ENCODE assay signal across 9 mouse cellular contexts in genomic region chr16:34119370-34119769, GRCm38 (mm10).
DNase-seq lines count a peak whose midpoint lies in the region; ATAC-seq and TF ChIP-seq lines count a peak whose summit lies in the region.
"Had no signal": no experiment of that assay in that cellular context is flagged by ENCODE, and none has a peak within 500 bp of the region (broad histone marks: within the 10 kb centered on the region; RNA-seq: fewer than 3 reads in every experiment).

No protein-coding gene starts in this region.

- no peaks in the 10 kb centered on the region for H3K9me3 ChIP-seq in kidney, postnatal 0 days (replicated peaks; ENCODE audit: low read length)
- no peaks in the 10 kb centered on the region for H3K9me3 ChIP-seq in intestine, postnatal 0 days (ENCODE audit: control insufficient read depth)
- H3K9me3 ChIP-seq: liver, embryonic 13.5 days had no signal

- H3K4me1 ChIP-seq in kidney, postnatal 0 days (replicated peaks; ENCODE audit: insufficient read depth, low read length): no peaks in the 10 kb centered on the region
- H3K4me1 ChIP-seq in intestine, postnatal 0 days (replicated peaks; ENCODE audit: control insufficient read depth, insufficient read depth, low read length): no peaks in the 10 kb centered on the region
- H3K4me1 ChIP-seq: liver, embryonic 13.5 days had no signal

- H3K27ac ChIP-seq in kidney, postnatal 0 days: no peak overlapping the region
- H3K27ac ChIP-seq in intestine, postnatal 0 days (ENCODE audit: low read depth, low read length): no peak overlapping the region
- H3K27ac ChIP-seq: liver, embryonic 13.5 days had no signal

- no peaks in the 10 kb centered on the region for H3K36me3 ChIP-seq in kidney, postnatal 0 days (ENCODE audit: insufficient read depth, low read length)
- no peaks in the 10 kb centered on the region for H3K36me3 ChIP-seq in intestine, postnatal 0 days (ENCODE audit: control insufficient read depth, insufficient read depth)
- H3K36me3 ChIP-seq: liver, embryonic 13.5 days had no signal

- WGBS in kidney, postnatal 0 days: 24% methylated on average over 2 of the region's 2 CpGs
- WGBS in intestine, postnatal 0 days: 29% methylated on average over 2 of the region's 2 CpGs

- no peaks in the 10 kb centered on the region for H3K27me3 ChIP-seq in kidney, postnatal 0 days (ENCODE audit: insufficient read depth, low read length)
- peaks cover 29% of the 10 kb centered on the region for H3K27me3 ChIP-seq in intestine, postnatal 0 days (replicated peaks; ENCODE audit: control insufficient read depth, insufficient read depth, low read length)
- H3K27me3 ChIP-seq: liver, embryonic 13.5 days had no signal

- H3K4me2 ChIP-seq in kidney, postnatal 0 days (ENCODE audit: low read length): no peak overlapping the region
- H3K4me2 ChIP-seq in intestine, postnatal 0 days (replicated peaks; ENCODE audit: low read depth): no peak overlapping the region
- H3K4me2 ChIP-seq: liver, embryonic 13.5 days had no signal

- no peak for ATAC-seq in kidney, postnatal 0 days (replicated peaks; ENCODE audit: low FRiP score, low read depth)
- peak; percentile 50; the same call in 1 of the 2 replicates for ATAC-seq in intestine, postnatal 0 days

- no peak overlapping the region for H3K4me3 ChIP-seq in kidney, postnatal 0 days (replicated peaks; ENCODE audit: low read depth, low read length)
- H3K4me3 ChIP-seq in intestine, postnatal 0 days (ENCODE audit: low read depth, low read length): no peak overlapping the region
- H3K4me3 ChIP-seq: erythroblast, embryonic 14.5 days; liver, embryonic 13.5 days had no signal

- peak; percentile 49 for DNase-seq in kidney, postnatal 0 days (ENCODE audit: low spot score)
- no peak for DNase-seq in kidney, adult 11 months
- peak; percentile 21 for DNase-seq in CD4-positive helper T cell, adult 2 months (ENCODE audit: low read depth, low spot score)
- peak; percentile 22 for DNase-seq in MEL-GATA-1-ER (ENCODE audit: extremely low read depth, low read depth)
- DNase-seq in spleen, adult 18-20 months: no peak
- DNase-seq in yolk sac, embryonic 10.5 days (ENCODE audit: low spot score): no peak
- DNase-seq: liver, embryonic 13.5 days had no signal

- TF ChIP-seq CTCF in kidney, postnatal 0 days (IDR thresholded peaks at IDR 0.05; ENCODE audit: low read depth): peak; percentile 76
- peak; percentile 81 for TF ChIP-seq CTCF in intestine, postnatal 0 days (IDR thresholded peaks at IDR 0.05; ENCODE audit: low read depth)

- H3K9ac ChIP-seq in kidney, postnatal 0 days (ENCODE audit: low read depth, low read length): no peak overlapping the region
- no peak overlapping the region for H3K9ac ChIP-seq in intestine, postnatal 0 days (ENCODE audit: low read depth, low read length)
- H3K9ac ChIP-seq: liver, embryonic 13.5 days had no signal

Comparison
In these comparisons a context has a peak if more than half of its experiments do, and no peak if none do; other contexts are left out.
1. DNase-seq: peak in kidney, postnatal 0 days (single experiment), CD4-positive helper T cell, adult 2 months (single experiment) and MEL-GATA-1-ER (single experiment); none in kidney, adult 11 months (single experiment), spleen, adult 18-20 months (0 of 2) and yolk sac, embryonic 10.5 days (single experiment).